Mouse (Mus musculus): ENCODE measurements around the gene Hnrnpd. TPM values are rescaled to one million over a fixed set of nuclear protein-coding genes. Genes with fewer than 3 reads are reported as not detected.

The Hnrnpd gene
- polyA plus RNA-seq, 1 experiment from 2014 or later = 51.6 TPM

- H3K9ac ChIP-seq (ENCODE audit: low read length) = no peak overlapping the region
These were observed 3.0 kb downstream of the Hnrnpd start for GRCm38 (mm10) chr5:99975776-99976175.

GRCm38 (mm10) chr5:99975061-99975460, 3.7 kb downstream of the Hnrnpd start:
- peaks cover 10% of the 10 kb centered on the region; the same call in 1 of the 2 replicates for H3K36me3 ChIP-seq (ENCODE audit: control insufficient read depth, insufficient read depth)
- H3K4me3 ChIP-seq (ENCODE audit: low read length) = peak overlapping the region; percentile 19
- H3K4me1 ChIP-seq (ENCODE audit: control insufficient read depth, insufficient read depth, low read length) = peaks cover 30% of the 10 kb centered on the region
- H3K27ac ChIP-seq (ENCODE audit: low read length) = no peak overlapping the region
- no peak overlapping the region for H3K9ac ChIP-seq (ENCODE audit: low read length)
- H3K4me2 ChIP-seq (ENCODE audit: low read depth, low read length) = peak overlapping the region; percentile 49
- H3K27me3 ChIP-seq (ENCODE audit: control insufficient read depth, insufficient read depth, low read length) = no peaks in the 10 kb centered on the region
- no peak for ATAC-seq (replicated peaks; ENCODE audit: extremely low read depth, insufficient read depth, low FRiP score)
- no peaks in the 10 kb centered on the region for H3K9me3 ChIP-seq (replicated peaks; ENCODE audit: control insufficient read depth, low read length)
- WGBS = 28% methylated on average over 4 of the region's 4 CpGs

More at GRCm38 (mm10) chr5:99975776-99976175, 3.0 kb downstream of the Hnrnpd start:
- Histone ChIP-seq H3K27me3 (ENCODE audit: control insufficient read depth, insufficient read depth, low read length) (no peaks in the 10 kb centered on the region), H3K4me2 (ENCODE audit: low read depth, low read length) (peak overlapping the region; percentile 92), H3K36me3 (ENCODE audit: control insufficient read depth, insufficient read depth) (peaks cover 5% of the 10 kb centered on the region; the same call in 1 of the 2 replicates), H3K9me3 (replicated peaks; ENCODE audit: control insufficient read depth, low read length) (no peaks in the 10 kb centered on the region), H3K4me3 (ENCODE audit: low read length) (peak overlapping the region; percentile 40), H3K27ac (ENCODE audit: low read length) (no peak overlapping the region), H3K4me1 (ENCODE audit: control insufficient read depth, insufficient read depth, low read length) (peaks cover 30% of the 10 kb centered on the region)
- WGBS = 33% methylated on average over 1 of the region's 1 CpGs
- ATAC-seq (replicated peaks; ENCODE audit: extremely low read depth, insufficient read depth, low FRiP score) = no peak

GRCm38 (mm10) chr5:99973941-99974340, 4.8 kb downstream of the Hnrnpd start:
- no peak overlapping the region for H3K27ac ChIP-seq (ENCODE audit: low read length)
- H3K4me1 ChIP-seq (ENCODE audit: control insufficient read depth, insufficient read depth, low read length) = peaks cover 31% of the 10 kb centered on the region
- no peaks in the 10 kb centered on the region for H3K9me3 ChIP-seq (replicated peaks; ENCODE audit: control insufficient read depth, low read length)
- peak overlapping the region; percentile 1; the same call in 1 of the 2 replicates for H3K4me3 ChIP-seq (ENCODE audit: low read length)
- 3% methylated on average over 2 of the region's 2 CpGs for WGBS
- no peaks in the 10 kb centered on the region for H3K27me3 ChIP-seq (ENCODE audit: control insufficient read depth, insufficient read depth, low read length)
- H3K36me3 ChIP-seq (ENCODE audit: control insufficient read depth, insufficient read depth) = peaks cover 10% of the 10 kb centered on the region; the same call in 1 of the 2 replicates
- no peak overlapping the region for H3K9ac ChIP-seq (ENCODE audit: low read length)
- peak overlapping the region; percentile 53 for H3K4me2 ChIP-seq (ENCODE audit: low read depth, low read length)
- no peak for ATAC-seq (replicated peaks; ENCODE audit: extremely low read depth, insufficient read depth, low FRiP score)

- WGBS = 69% methylated on average over 2 of the region's 2 CpGs
- no peak overlapping the region for H3K27ac ChIP-seq (ENCODE audit: low read length)
- H3K4me2 ChIP-seq (ENCODE audit: low read depth, low read length) = no peak overlapping the region
- H3K4me1 ChIP-seq (ENCODE audit: control insufficient read depth, insufficient read depth, low read length) = no peaks in the 10 kb centered on the region
- H3K9me3 ChIP-seq (replicated peaks; ENCODE audit: control insufficient read depth, low read length) = no peaks in the 10 kb centered on the region
- ATAC-seq (replicated peaks; ENCODE audit: extremely low read depth, insufficient read depth, low FRiP score) = no peak
- H3K27me3 ChIP-seq (ENCODE audit: control insufficient read depth, insufficient read depth, low read length) = no peaks in the 10 kb centered on the region
- no peak overlapping the region for H3K4me3 ChIP-seq (ENCODE audit: low read length)
- peaks cover 35% of the 10 kb centered on the region for H3K36me3 ChIP-seq (ENCODE audit: control insufficient read depth, insufficient read depth)
- H3K9ac ChIP-seq (ENCODE audit: low read length) = no peak overlapping the region
These were observed 18.8 kb downstream of the Hnrnpd start for GRCm38 (mm10) chr5:99959960-99960359.

GRCm38 (mm10) chr5:99959236-99959936, 19.4 kb downstream of the Hnrnpd start:
- no peak overlapping the region for H3K27ac ChIP-seq (ENCODE audit: low read length)
- 79% methylated on average over 2 of the region's 2 CpGs for WGBS
- no peaks in the 10 kb centered on the region for H3K27me3 ChIP-seq (ENCODE audit: control insufficient read depth, insufficient read depth, low read length)
- H3K9me3 ChIP-seq (replicated peaks; ENCODE audit: control insufficient read depth, low read length) = no peaks in the 10 kb centered on the region
- no peaks in the 10 kb centered on the region for H3K4me1 ChIP-seq (ENCODE audit: control insufficient read depth, insufficient read depth, low read length)
- no peak overlapping the region for H3K9ac ChIP-seq (ENCODE audit: low read length)
- H3K36me3 ChIP-seq (ENCODE audit: control insufficient read depth, insufficient read depth) = peaks cover 32% of the 10 kb centered on the region
- H3K4me2 ChIP-seq (ENCODE audit: low read depth, low read length) = no peak overlapping the region
- no peak; the same call in 1 of the 2 replicates for ATAC-seq (replicated peaks; ENCODE audit: extremely low read depth, insufficient read depth, low FRiP score)
- H3K4me3 ChIP-seq (ENCODE audit: low read length) = no peak overlapping the region

- Histone ChIP-seq H3K4me3 (ENCODE audit: low read length) (no peak overlapping the region), H3K9ac (ENCODE audit: low read length) (no peak overlapping the region), H3K27me3 (ENCODE audit: control insufficient read depth, insufficient read depth, low read length) (no peaks in the 10 kb centered on the region), H3K27ac (ENCODE audit: low read length) (no peak overlapping the region), H3K4me1 (ENCODE audit: control insufficient read depth, insufficient read depth, low read length) (no peaks in the 10 kb centered on the region), H3K4me2 (ENCODE audit: low read depth, low read length) (no peak overlapping the region), H3K9me3 (replicated peaks; ENCODE audit: control insufficient read depth, low read length) (no peaks in the 10 kb centered on the region), H3K36me3 (ENCODE audit: control insufficient read depth, insufficient read depth) (peaks cover 24% of the 10 kb centered on the region)
- ATAC-seq (replicated peaks; ENCODE audit: extremely low read depth, insufficient read depth, low FRiP score) = no peak
- 75% methylated on average over 1 of the region's 1 CpGs for WGBS
These were observed 20.1 kb downstream of the Hnrnpd start for GRCm38 (mm10) chr5:99958666-99959065.

- ATAC-seq (replicated peaks; ENCODE audit: extremely low read depth, insufficient read depth, low FRiP score) = no peak
These were observed 24.9 kb downstream of the Hnrnpd start for GRCm38 (mm10) chr5:99953883-99954282.

GRCm38 (mm10) chr5:99952513-99952912, 26.2 kb downstream of the Hnrnpd start:
- Histone ChIP-seq H3K9ac (ENCODE audit: low read length) (no peak overlapping the region), H3K4me1 (ENCODE audit: control insufficient read depth, insufficient read depth, low read length) (no peaks in the 10 kb centered on the region), H3K9me3 (replicated peaks; ENCODE audit: control insufficient read depth, low read length) (no peaks in the 10 kb centered on the region), H3K4me3 (ENCODE audit: low read length) (no peak overlapping the region), H3K36me3 (ENCODE audit: control insufficient read depth, insufficient read depth) (no peaks in the 10 kb centered on the region), H3K27ac (ENCODE audit: low read length) (no peak overlapping the region), H3K27me3 (ENCODE audit: control insufficient read depth, insufficient read depth, low read length) (no peaks in the 10 kb centered on the region), H3K4me2 (ENCODE audit: low read depth, low read length) (no peak overlapping the region)
- ATAC-seq (replicated peaks; ENCODE audit: extremely low read depth, insufficient read depth, low FRiP score) = no peak
- 70% methylated on average over 5 of the region's 5 CpGs for WGBS

More at GRCm38 (mm10) chr5:99953883-99954282, 24.9 kb downstream of the Hnrnpd start:
- no peak overlapping the region for H3K4me2 ChIP-seq (ENCODE audit: low read depth, low read length)
- H3K4me3 ChIP-seq (ENCODE audit: low read length) = no peak overlapping the region
- WGBS = 52% methylated on average over 1 of the region's 1 CpGs
- H3K27ac ChIP-seq (ENCODE audit: low read length) = no peak overlapping the region
- H3K9ac ChIP-seq (ENCODE audit: low read length) = no peak overlapping the region
- no peaks in the 10 kb centered on the region for H3K27me3 ChIP-seq (ENCODE audit: control insufficient read depth, insufficient read depth, low read length)
- H3K9me3 ChIP-seq (replicated peaks; ENCODE audit: control insufficient read depth, low read length) = no peaks in the 10 kb centered on the region
- H3K36me3 ChIP-seq (ENCODE audit: control insufficient read depth, insufficient read depth) = 0 out of 2 replicates have a peak, but pooled peaks cover 3% of the 10 kb centered on the region
- H3K4me1 ChIP-seq (ENCODE audit: control insufficient read depth, insufficient read depth, low read length) = no peaks in the 10 kb centered on the region

GRCm38 (mm10) chr5:99941776-99942502, 36.8 kb downstream of the Hnrnpd start:
- no peaks in the 10 kb centered on the region for H3K27me3 ChIP-seq (ENCODE audit: control insufficient read depth, insufficient read depth, low read length)
- H3K4me1 ChIP-seq (ENCODE audit: control insufficient read depth, insufficient read depth, low read length) = no peaks in the 10 kb centered on the region
- no peak for ATAC-seq (replicated peaks; ENCODE audit: extremely low read depth, insufficient read depth, low FRiP score)
- no peak overlapping the region for H3K4me2 ChIP-seq (ENCODE audit: low read depth, low read length)
- no peak overlapping the region for H3K9ac ChIP-seq (ENCODE audit: low read length)
- H3K4me3 ChIP-seq (ENCODE audit: low read length) = no peak overlapping the region
- no peak overlapping the region for H3K27ac ChIP-seq (ENCODE audit: low read length)
- WGBS = 53% methylated on average over 10 of the region's 10 CpGs
- H3K36me3 ChIP-seq (ENCODE audit: control insufficient read depth, insufficient read depth) = peaks cover 6% of the 10 kb centered on the region; the same call in 1 of the 2 replicates
- peaks cover 7% of the 10 kb centered on the region for H3K9me3 ChIP-seq (replicated peaks; ENCODE audit: control insufficient read depth, low read length)
